Mouse (Mus musculus) kidney, adult 2 months (tissue): Measurements from ENCODE around the gene Sema3a. TPM values are rescaled to one million over a fixed set of nuclear protein-coding genes. Genes with fewer than 3 reads are reported as not detected.

Source experiments
- DNase-seq: peaks from one replicate; pipeline ENCODE4 v3.0.0; 2021
- H3K27ac ChIP-seq: fragments of 200-500 bp; 2 replicates; pipeline ENCODE4 v1.5.1; 2012; ENCODE audit warnings: low read depth, low read length, control low read depth, inconsistent platforms; ENCODE audit not compliant: insufficient read depth
- H3K27me3 ChIP-seq: fragments of 200-500 bp; replicated peaks from 2 replicates; pipeline ENCODE4 v1.6.1; 2012; ENCODE audit warnings: mild to moderate bottlenecking, moderate library complexity, low read length, inconsistent platforms; ENCODE audit not compliant: control insufficient read depth, insufficient read depth
- H3K36me3 ChIP-seq: fragments of 200-500 bp; 2 replicates; pipeline ENCODE4 v1.6.1; 2012; ENCODE audit warnings: mild to moderate bottlenecking, moderate library complexity, low read length, inconsistent platforms; ENCODE audit not compliant: control insufficient read depth, insufficient read depth
- H3K4me1 ChIP-seq: fragments of 200-500 bp; 2 replicates; pipeline ENCODE4 v1.6.1; 2011; ENCODE audit warnings: low read length; ENCODE audit not compliant: control insufficient read depth, insufficient read depth
- H3K4me3 ChIP-seq: fragments of 200-500 bp; 2 replicates; pipeline ENCODE4 v1.5.1; 2011; ENCODE audit warnings: mild to moderate bottlenecking, low read depth, low read length, control low read depth; ENCODE audit not compliant: insufficient read depth
- CTCF ChIP-seq: fragments of 200-500 bp; conservative IDR thresholded peaks from 2 replicates; pipeline ENCODE4 v1.5.1; 2011; ENCODE audit warnings: low read depth, mild to moderate bottlenecking, control low read depth, low read length, moderate library complexity, mixed read lengths; ENCODE audit not compliant: insufficient read depth, insufficient read length
- POLR2A ChIP-seq: fragments of 200-500 bp; IDR thresholded peaks from one replicate; pipeline ENCODE4 v1.6.1; 2011; ENCODE audit warnings: low read depth, low read length, control low read depth
- WGBS: fragments of 180-500 bp; shearing (Covaris S2); methylation state at CpG from one replicate; pipeline ENCODE4 v1.1.7; 2018; 5-methylcytosine and 5-hydroxymethylcytosine counted together
- polyA plus RNA-seq: library from polyadenylated mRNA; depleted of rRNA; stranded (reverse); fragments of >200 nt; gene quantifications from 2 replicates; pipeline ENCODE4 v1.2.3, GENCODE M21; 2012

Gene Sema3a
- polyA plus RNA-seq, 1 experiment: 0.61 TPM

DNA sequence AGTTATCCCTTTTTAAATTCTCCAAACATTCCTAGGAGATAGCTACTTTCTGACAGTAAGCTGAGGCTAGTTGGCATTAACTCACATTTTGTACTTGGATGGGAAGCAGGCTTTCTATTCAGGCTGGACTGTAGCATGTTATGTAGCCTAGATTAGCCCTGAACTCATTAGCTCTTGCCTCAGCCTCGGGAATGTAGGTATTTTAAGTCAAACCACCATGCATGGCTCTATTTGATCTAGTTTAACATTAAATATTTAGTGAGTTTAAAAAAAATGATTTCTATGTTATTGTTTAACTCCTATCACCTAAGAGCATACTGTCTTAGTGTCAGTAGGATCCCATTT lies 423.0 kb downstream of the Sema3a start:
- H3K4me1 ChIP-seq: no peaks in the 10 kb centered on the region
- no peaks in the 10 kb centered on the region for H3K27me3 ChIP-seq
- TF ChIP-seq POLR2A: no peak
- no peak for TF ChIP-seq CTCF
- no peaks in the 10 kb centered on the region for H3K36me3 ChIP-seq
- no peak overlapping the region for H3K4me3 ChIP-seq
- WGBS: 30% methylated on average over 1 of the region's 1 CpGs
- no peak overlapping the region for H3K27ac ChIP-seq
- no peak for DNase-seq

DNA sequence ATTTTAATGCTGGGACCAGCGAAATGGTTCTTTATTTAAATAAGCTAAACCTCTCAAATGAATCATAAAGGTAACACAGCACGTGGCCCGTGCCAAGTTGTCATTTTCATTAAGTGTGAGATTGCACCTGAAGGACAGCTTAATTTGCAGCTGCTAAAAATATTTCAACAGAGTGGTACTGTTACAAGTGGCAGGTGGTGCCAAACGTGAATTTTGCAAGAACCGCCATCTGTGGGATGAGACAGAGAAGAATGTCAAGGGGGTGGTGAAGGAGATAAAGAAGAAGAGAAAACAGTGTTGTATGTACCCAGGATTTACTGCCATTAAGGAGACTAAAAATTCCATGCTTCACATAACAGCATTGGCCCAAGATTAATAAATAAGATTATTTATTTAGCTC lies 423.9 kb downstream of the Sema3a start:
- WGBS: 90% methylated on average over 5 of the region's 5 CpGs
- H3K4me3 ChIP-seq: no peak overlapping the region
- DNase-seq: no peak

DNA sequence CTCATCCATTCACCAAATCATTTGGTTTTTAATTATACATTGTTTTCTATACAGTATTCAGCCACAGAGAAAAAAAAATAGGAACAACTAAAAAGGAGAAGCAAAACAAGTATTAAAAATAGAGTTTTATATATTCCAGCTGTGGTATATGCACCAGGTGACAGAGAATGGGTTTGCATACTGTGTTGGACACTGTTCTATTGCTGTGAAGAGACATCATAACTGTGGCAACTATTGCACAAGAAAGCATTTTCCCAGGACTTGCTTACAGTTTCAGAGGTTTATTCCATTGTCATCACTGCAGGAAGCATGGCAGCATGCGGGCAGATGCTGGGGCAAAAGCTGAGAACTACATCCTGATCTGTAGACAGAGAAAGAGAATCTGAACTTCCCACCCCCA lies 425.7 kb downstream of the Sema3a start:
- H3K4me1 ChIP-seq: no peaks in the 10 kb centered on the region
- 95% methylated on average over 1 of the region's 1 CpGs for WGBS
- H3K27me3 ChIP-seq: no peaks in the 10 kb centered on the region
- no peak overlapping the region for H3K27ac ChIP-seq
- DNase-seq: no peak
- H3K4me3 ChIP-seq: no peak overlapping the region
- TF ChIP-seq CTCF: no peak
- no peak for TF ChIP-seq POLR2A
- H3K36me3 ChIP-seq: no peaks in the 10 kb centered on the region

More for the DNA sequence above, 423.9 kb downstream of the Sema3a start:
- Histone ChIP-seq H3K27ac (no peak overlapping the region), H3K4me1 (no peaks in the 10 kb centered on the region), H3K27me3 (no peaks in the 10 kb centered on the region), H3K36me3 (no peaks in the 10 kb centered on the region)
- no peak for TF ChIP-seq CTCF
- TF ChIP-seq POLR2A: no peak

DNA sequence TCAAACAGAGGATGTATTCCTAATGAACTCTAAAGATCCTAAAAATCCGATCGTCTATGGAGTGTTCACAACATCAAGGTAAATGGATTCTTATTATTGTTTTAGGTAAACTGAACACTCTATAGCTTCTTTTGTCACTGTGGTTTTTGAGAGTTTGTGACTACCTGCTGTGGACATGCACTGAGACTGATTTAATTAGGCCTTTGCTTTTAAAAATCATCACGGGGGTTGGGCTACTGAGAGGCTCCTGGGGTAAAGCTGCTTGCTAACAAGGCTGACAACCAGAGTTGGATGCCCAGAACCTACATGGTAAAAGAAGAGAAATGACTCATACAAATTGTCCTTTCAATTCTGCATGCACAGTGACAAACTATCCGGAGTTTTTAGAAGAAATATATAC lies 432.0 kb downstream of the Sema3a start:
- DNase-seq: no peak

DNA sequence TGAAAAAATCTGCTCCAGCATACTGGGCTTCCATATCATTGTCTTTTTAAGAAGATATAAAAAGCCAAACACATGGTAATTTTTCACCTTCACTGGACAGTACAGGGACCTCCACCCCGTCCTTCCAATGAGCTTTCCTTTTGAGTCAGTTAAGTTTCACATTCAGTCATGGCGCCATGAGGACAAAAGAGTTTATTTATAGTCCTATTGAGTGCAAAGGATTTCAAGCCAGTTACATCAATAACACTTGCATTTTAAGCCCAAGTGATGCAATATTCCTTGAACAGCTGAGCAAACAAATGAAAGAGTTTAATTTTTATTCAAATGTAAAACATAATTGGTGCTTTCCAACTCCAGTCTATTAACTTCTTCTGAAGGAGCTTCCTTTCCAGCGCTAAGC lies 448.7 kb downstream of the Sema3a start:
- no peak overlapping the region for H3K4me3 ChIP-seq
- TF ChIP-seq POLR2A (no peak), CTCF (no peak)
- no peaks in the 10 kb centered on the region for H3K36me3 ChIP-seq
- H3K27me3 ChIP-seq: no peaks in the 10 kb centered on the region
- no peak for DNase-seq
- H3K4me1 ChIP-seq: no peaks in the 10 kb centered on the region
- no peak overlapping the region for H3K27ac ChIP-seq
- WGBS: 85% methylated on average over 3 of the region's 3 CpGs

More for the DNA sequence above, 432.0 kb downstream of the Sema3a start:
- TF ChIP-seq POLR2A: no peak
- TF ChIP-seq CTCF: no peak
- H3K36me3 ChIP-seq: no peaks in the 10 kb centered on the region
- H3K4me3 ChIP-seq: no peak overlapping the region
- WGBS: 78% methylated on average over 4 of the region's 4 CpGs
- no peaks in the 10 kb centered on the region for H3K27me3 ChIP-seq
- H3K27ac ChIP-seq: no peak overlapping the region
- H3K4me1 ChIP-seq: no peaks in the 10 kb centered on the region

DNA sequence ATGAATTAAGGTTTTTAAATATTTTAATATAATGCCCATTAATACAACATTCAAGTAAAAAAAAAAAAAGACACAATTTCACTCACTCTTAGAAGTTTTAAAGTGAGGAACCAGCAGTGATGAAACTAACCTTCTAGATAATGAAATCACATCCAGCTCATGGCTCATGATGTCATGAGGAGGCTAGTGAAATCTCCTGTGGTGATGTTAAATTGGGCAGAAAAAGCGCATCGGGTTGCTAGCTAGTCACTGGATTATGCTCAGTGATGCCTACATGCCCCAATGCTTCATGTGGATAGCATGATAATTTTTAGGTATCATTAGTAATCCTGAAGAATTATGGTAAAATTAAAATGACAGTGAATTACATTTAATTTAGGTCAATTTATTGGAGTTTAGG lies 453.9 kb downstream of the Sema3a start:
- WGBS: 83% methylated on average over 2 of the region's 2 CpGs
- TF ChIP-seq CTCF (no peak), POLR2A (no peak)
- H3K27ac ChIP-seq: no peak overlapping the region
- DNase-seq: no peak
- H3K36me3 ChIP-seq: no peaks in the 10 kb centered on the region
- no peaks in the 10 kb centered on the region for H3K27me3 ChIP-seq
- H3K4me3 ChIP-seq: no peak overlapping the region
- H3K4me1 ChIP-seq: no peaks in the 10 kb centered on the region

DNA sequence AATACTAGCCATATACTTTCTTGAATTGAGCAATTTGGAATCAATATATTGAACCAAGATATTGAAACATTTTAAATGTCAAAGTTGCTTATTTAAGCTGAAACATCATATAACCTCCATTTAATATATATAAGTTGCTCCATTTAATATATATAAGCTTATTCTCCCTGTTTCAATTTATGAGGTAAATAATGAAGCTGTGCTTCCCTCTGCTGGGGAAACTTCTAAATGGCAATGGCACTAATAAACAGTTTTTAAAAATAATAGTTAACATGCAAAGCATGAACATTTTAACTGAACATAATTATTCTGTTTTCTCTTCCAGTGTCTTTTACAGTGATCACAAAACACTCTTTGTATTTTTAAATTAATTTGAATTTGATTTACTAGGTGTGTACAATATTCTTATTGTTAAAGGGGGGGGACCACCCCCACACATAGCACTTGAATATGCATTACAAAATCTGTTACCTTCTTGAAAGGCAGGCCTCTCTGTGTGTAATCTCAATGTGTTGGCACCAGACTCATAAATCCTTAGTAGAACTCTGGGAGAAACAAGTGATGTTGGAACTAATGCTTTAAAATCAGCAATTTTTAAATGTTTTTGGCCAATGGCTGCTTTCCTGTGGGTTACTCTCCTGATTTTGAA lies 460.5 kb downstream of the Sema3a start:
- no peak for DNase-seq
- H3K27me3 ChIP-seq: no peaks in the 10 kb centered on the region
- no peak overlapping the region for H3K27ac ChIP-seq
- H3K4me3 ChIP-seq: no peak overlapping the region
- H3K36me3 ChIP-seq: no peaks in the 10 kb centered on the region
- TF ChIP-seq CTCF: no peak
- TF ChIP-seq POLR2A: no peak
- H3K4me1 ChIP-seq: no peaks in the 10 kb centered on the region
